Mouse (Mus musculus) kidney, embryonic 15.5 days (tissue): ENCODE data around the gene Ocel1. TPM values are rescaled to one million over a fixed set of nuclear protein-coding genes. Genes with fewer than 3 reads are reported as not detected.
A peak's percentile ranks its signal among the peaks of the same experiment; 100 is the strongest.

Experiments used
- ATAC-seq: fragments of 200-750 bp; cut with Nextera tagmentation; replicated peaks from 2 replicates; pipeline ENCODE4 v1.8.0; 2017; ENCODE audit warnings: moderate TSS enrichment; ENCODE audit not compliant: low FRiP score
- H3K27ac ChIP-seq: fragments of 300-500 bp; sonication (generic); 2 replicates; pipeline ENCODE4 v1.5.1; 2015; ENCODE audit warnings: mild to moderate bottlenecking, inconsistent platforms
- H3K27me3 ChIP-seq: fragments of 300-500 bp; sonication (generic); 2 replicates; pipeline ENCODE4 v1.6.1; 2015; ENCODE audit warnings: inconsistent platforms
- H3K36me3 ChIP-seq: fragments of 300-500 bp; sonication (generic); 2 replicates; pipeline ENCODE4 v1.6.1; 2015; ENCODE audit warnings: inconsistent platforms
- H3K4me1 ChIP-seq: fragments of 300-500 bp; sonication (generic); 2 replicates; pipeline ENCODE4 v1.6.1; 2015; ENCODE audit warnings: inconsistent platforms
- H3K4me2 ChIP-seq: fragments of 300-500 bp; sonication (generic); 2 replicates; pipeline ENCODE4 v1.6.1; 2015; ENCODE audit warnings: moderate library complexity, mild to moderate bottlenecking, inconsistent platforms
- H3K4me3 ChIP-seq: fragments of 300-500 bp; sonication (generic); replicated peaks from 2 replicates; pipeline ENCODE4 v1.5.1; 2015; ENCODE audit warnings: mild to moderate bottlenecking, inconsistent platforms
- H3K9ac ChIP-seq: fragments of 300-500 bp; sonication (generic); 2 replicates; pipeline ENCODE4 v1.6.1; 2015; ENCODE audit warnings: mild to moderate bottlenecking, inconsistent platforms
- H3K9me3 ChIP-seq: fragments of 300-500 bp; sonication (generic); replicated peaks from 2 replicates; pipeline ENCODE4 v1.6.1; 2016; ENCODE audit warnings: inconsistent platforms
- WGBS: fragments of 180-500 bp; shearing (Covaris S2); methylation state at CpG from one replicate; pipeline ENCODE4 v1.1.7; 2015; ENCODE audit warnings: mixed read lengths; 5-methylcytosine and 5-hydroxymethylcytosine counted together
- polyA plus RNA-seq: library from polyadenylated mRNA; unstranded; fragments of >200 nt; fragmentation: Nextera tagmentation; extraction: Ambion mirVana; gene quantifications from 2 replicates; pipeline ENCODE4 v1.2.1, GENCODE M21; 2015

Ocel1 gene
- polyA plus RNA-seq, 1 experiment from 2014 or later: 7.1 TPM

- peak within 1 kb of the TSS; percentile 74 for H3K9ac ChIP-seq
- H3K4me3 ChIP-seq: peak within 1 kb of the TSS; percentile 67
- ATAC-seq: peak; percentile 96
- no peaks in the 10 kb centered on the region for H3K27me3 ChIP-seq
- H3K36me3 ChIP-seq: peaks cover 29% of the 10 kb centered on the region
- H3K9me3 ChIP-seq: no peaks in the 10 kb centered on the region
- peaks cover 25% of the 10 kb centered on the region for H3K4me1 ChIP-seq
- H3K4me2 ChIP-seq: peak within 1 kb of the TSS; percentile 78
- H3K27ac ChIP-seq: peak within 1 kb of the TSS; percentile 84
- WGBS: under 1% methylated on average over 34 of the region's 34 CpGs
Measured at GRCm38 (mm10) chr8:71396639-71397305, 25.7 kb downstream of the Ocel1 start, which contains the start of gene Babam1. Gene Babam1 (plus strand): TSS chr8:71396861.

GRCm38 (mm10) chr8:71397701-71398100, 26.6 kb downstream of the Ocel1 start:
- H3K9ac ChIP-seq: peak overlapping the region; percentile 74; the same call in 1 of the 2 replicates
- no peak overlapping the region for H3K27ac ChIP-seq
- no peak for ATAC-seq
- no peaks in the 10 kb centered on the region for H3K9me3 ChIP-seq
- peaks cover 23% of the 10 kb centered on the region for H3K4me1 ChIP-seq
- WGBS: 87% methylated on average over 12 of the region's 12 CpGs
- peaks cover 29% of the 10 kb centered on the region for H3K36me3 ChIP-seq
- H3K27me3 ChIP-seq: no peaks in the 10 kb centered on the region
- peak overlapping the region; percentile 78 for H3K4me2 ChIP-seq
- H3K4me3 ChIP-seq: peak overlapping the region; percentile 67

GRCm38 (mm10) chr8:71400826-71401225, 29.7 kb downstream of the Ocel1 start:
- 96% methylated on average over 2 of the region's 2 CpGs for WGBS
- Histone ChIP-seq H3K4me2 (no peak overlapping the region), H3K9me3 (no peaks in the 10 kb centered on the region), H3K27ac (no peak overlapping the region), H3K4me3 (no peak overlapping the region), H3K4me1 (peaks cover 23% of the 10 kb centered on the region), H3K27me3 (no peaks in the 10 kb centered on the region), H3K9ac (no peak overlapping the region), H3K36me3 (peaks cover 29% of the 10 kb centered on the region)
- no peak for ATAC-seq

DNA sequence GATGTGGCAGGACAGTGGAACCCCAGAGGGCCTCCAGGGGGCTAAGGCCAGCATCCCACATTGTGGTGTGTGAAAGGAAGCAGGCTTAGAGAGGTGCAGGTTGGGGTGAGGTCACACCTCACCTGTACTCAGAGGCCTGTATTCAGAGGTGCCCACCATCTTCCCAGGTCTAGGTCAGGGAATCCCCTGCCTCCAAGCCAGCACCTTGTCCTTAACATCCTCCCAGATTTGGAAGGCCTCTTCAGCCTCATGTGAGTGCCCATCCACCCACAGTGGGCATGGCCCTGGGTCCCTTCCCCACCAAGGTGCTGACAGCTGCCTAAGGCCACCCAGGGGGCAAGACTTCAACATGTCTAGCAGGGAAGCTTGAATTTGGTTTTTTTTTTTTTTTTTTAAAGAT, 30.4 kb downstream of the Ocel1 start:
- Histone ChIP-seq H3K4me3 (no peak overlapping the region), H3K36me3 (peaks cover 29% of the 10 kb centered on the region), H3K9me3 (no peaks in the 10 kb centered on the region), H3K4me1 (peaks cover 24% of the 10 kb centered on the region), H3K9ac (no peak overlapping the region), H3K27me3 (no peaks in the 10 kb centered on the region), H3K27ac (no peak overlapping the region), H3K4me2 (no peak overlapping the region)
- no peak for ATAC-seq

- Histone ChIP-seq H3K4me1 (peaks cover 30% of the 10 kb centered on the region), H3K4me3 (no peak overlapping the region), H3K27ac (no peak overlapping the region), H3K9ac (no peak overlapping the region), H3K4me2 (no peak overlapping the region), H3K9me3 (no peaks in the 10 kb centered on the region), H3K36me3 (peaks cover 33% of the 10 kb centered on the region), H3K27me3 (no peaks in the 10 kb centered on the region)
- ATAC-seq: no peak
- WGBS: 86% methylated on average over 9 of the region's 9 CpGs
Measured at GRCm38 (mm10) chr8:71402446-71402964, 31.4 kb downstream of the Ocel1 start.

DNA sequence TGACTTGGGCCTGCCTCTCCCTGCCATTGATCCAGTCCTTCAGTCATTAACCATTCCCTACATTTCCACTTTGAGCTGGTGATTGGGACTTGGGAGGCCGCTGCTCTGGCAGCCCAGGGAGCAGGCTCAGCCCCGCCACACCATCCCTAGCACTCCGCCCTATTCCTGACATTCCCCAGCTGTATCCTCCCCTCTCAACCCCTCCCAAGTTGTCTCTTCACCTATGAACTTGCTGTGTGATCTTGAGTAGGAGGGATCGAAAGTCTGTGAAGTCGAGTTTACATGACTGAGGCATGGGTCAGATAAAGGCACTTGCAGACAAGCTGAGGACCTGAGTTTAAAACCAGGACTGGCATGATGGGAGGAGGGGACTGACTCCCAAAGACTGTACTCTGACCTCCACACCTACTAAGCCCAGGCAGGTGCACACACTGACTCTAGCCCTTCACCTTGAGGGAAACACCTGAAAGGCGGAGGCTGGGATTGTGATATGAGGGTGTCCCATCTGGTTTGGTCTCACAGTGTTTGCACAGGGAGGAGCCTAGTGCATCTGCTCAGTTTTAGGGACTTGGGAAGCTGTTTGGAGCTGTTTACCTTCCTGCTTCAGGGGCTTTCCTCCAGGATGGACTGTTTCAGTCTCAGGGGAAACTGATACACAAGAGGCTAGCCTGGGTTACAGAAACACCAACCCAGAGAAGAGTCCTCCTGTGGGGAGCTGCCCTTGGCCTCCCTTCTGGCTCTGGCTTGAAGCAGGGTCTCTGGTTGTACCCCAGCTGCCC, 32.2 kb downstream of the Ocel1 start:
- H3K36me3 ChIP-seq: peaks cover 38% of the 10 kb centered on the region
- WGBS: 69% methylated on average over 6 of the region's 6 CpGs
- H3K4me3 ChIP-seq: no peak overlapping the region
- no peak overlapping the region for H3K4me2 ChIP-seq
- ATAC-seq: no peak
- H3K27me3 ChIP-seq: no peaks in the 10 kb centered on the region
- no peak overlapping the region for H3K9ac ChIP-seq
- H3K4me1 ChIP-seq: peaks cover 30% of the 10 kb centered on the region
- H3K9me3 ChIP-seq: no peaks in the 10 kb centered on the region
- no peak overlapping the region for H3K27ac ChIP-seq

DNA sequence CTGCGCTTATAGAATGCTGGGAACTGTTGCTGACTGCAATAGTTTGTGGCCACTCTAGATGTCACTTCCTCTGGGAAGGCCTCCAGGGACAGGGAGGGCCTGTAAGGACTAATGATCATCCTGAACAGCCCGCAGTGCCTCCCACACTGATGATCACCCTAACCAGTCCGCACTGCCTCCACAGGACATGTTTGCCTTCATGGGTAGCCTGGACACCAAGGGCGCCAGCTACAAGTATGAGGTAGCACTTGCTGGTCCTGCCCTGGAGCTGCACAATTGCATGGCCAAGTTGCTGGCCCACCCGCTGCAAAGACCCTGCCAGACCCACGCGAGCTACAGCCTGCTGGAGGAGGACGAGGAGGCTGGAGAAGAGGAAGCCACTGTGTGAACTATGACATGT, 32.9 kb downstream of the Ocel1 start:
- Histone ChIP-seq H3K27ac (no peak overlapping the region), H3K4me2 (no peak overlapping the region)
- 88% methylated on average over 8 of the region's 8 CpGs for WGBS

GRCm38 (mm10) chr8:71404951-71405351, 33.9 kb downstream of the Ocel1 start:
- peaks cover 32% of the 10 kb centered on the region for H3K4me1 ChIP-seq
- ATAC-seq: no peak
- WGBS: 66% methylated on average over 9 of the region's 9 CpGs
- H3K4me2 ChIP-seq: peak overlapping the region; percentile 92
- H3K36me3 ChIP-seq: peaks cover 39% of the 10 kb centered on the region
- H3K9me3 ChIP-seq: no peaks in the 10 kb centered on the region
- no peaks in the 10 kb centered on the region for H3K27me3 ChIP-seq
- peak overlapping the region; percentile 71 for H3K4me3 ChIP-seq
- H3K9ac ChIP-seq: no peak overlapping the region
- peak overlapping the region; percentile 80 for H3K27ac ChIP-seq

More for the DNA sequence above, 32.9 kb downstream of the Ocel1 start:
- no peaks in the 10 kb centered on the region for H3K27me3 ChIP-seq
- H3K9me3 ChIP-seq: no peaks in the 10 kb centered on the region
- H3K4me3 ChIP-seq: no peak overlapping the region
- H3K9ac ChIP-seq: no peak overlapping the region
- H3K36me3 ChIP-seq: peaks cover 38% of the 10 kb centered on the region
- H3K4me1 ChIP-seq: peaks cover 32% of the 10 kb centered on the region
- ATAC-seq: no peak

- H3K4me1 ChIP-seq: peaks cover 32% of the 10 kb centered on the region
- no peaks in the 10 kb centered on the region for H3K27me3 ChIP-seq
- peak within 1 kb of the TSS; percentile 71 for H3K4me3 ChIP-seq
- H3K36me3 ChIP-seq: peaks cover 39% of the 10 kb centered on the region
- peak within 1 kb of the TSS; percentile 92 for H3K4me2 ChIP-seq
- no peaks in the 10 kb centered on the region for H3K9me3 ChIP-seq
- peak; percentile 89 for ATAC-seq
- 17% methylated on average over 33 of the region's 33 CpGs for WGBS
- peak within 1 kb of the TSS; percentile 80 for H3K27ac ChIP-seq
- H3K9ac ChIP-seq: peak within 1 kb of the TSS; percentile 65
Measured at GRCm38 (mm10) chr8:71405401-71406098, 34.5 kb downstream of the Ocel1 start, which contains the start of gene Ankle1. Gene Ankle1 (plus strand): TSS chr8:71406010.

DNA sequence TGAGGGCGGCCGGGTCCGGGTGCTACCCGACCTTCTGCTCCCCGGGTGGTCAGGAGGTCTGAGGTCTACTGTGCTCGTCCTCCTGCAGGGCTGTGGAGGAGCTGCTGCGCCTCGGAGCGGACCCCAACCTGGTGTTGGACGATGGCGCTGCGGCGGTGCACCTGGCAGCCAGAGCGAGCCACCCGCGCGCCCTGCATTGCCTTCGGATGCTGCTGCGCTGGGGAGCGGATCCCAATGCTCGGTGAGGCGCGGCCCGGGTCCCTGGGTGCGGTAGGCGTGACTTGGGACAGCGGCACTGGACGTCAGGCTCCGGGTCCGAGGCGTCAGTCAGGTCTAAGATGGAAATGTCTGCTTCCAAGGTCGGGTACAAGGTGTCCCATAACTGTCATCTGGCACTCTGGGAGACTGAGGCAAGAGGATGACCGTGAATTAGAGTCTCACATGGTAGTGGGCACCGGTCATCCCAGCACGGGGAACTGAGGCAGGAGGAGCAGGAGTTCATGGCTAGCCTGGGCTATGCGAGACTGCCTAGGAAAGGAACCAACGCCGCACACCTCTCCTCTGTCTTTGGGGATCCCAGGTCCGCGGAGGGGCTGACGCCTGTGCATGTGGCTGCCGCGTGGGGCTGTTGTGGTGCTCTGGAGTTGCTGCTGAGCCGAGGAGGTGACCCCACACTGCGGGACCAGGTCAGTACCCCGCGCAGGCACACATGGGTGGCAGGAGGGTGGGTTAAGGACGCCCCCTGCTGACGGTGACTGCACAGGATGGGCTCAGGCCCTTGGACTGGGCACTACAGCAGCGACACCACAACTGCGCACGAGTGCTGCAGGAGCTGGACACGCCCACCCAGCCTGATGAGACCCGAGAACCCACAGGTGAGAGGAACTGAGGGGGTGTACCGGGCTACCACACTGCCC, 35.3 kb downstream of the Ocel1 start:
- Histone ChIP-seq H3K4me2 (peak overlapping the region; percentile 92), H3K27ac (peak overlapping the region; percentile 72)
- under 1% methylated on average over 55 of the region's 55 CpGs for WGBS

GRCm38 (mm10) chr8:71407441-71407840, 36.3 kb downstream of the Ocel1 start:
- no peak overlapping the region for H3K9ac ChIP-seq
- WGBS: 92% methylated on average over 14 of the region's 14 CpGs
- H3K4me2 ChIP-seq: peak overlapping the region; percentile 92
- no peak overlapping the region for H3K27ac ChIP-seq
- ATAC-seq: no peak
- H3K9me3 ChIP-seq: no peaks in the 10 kb centered on the region
- peaks cover 34% of the 10 kb centered on the region for H3K36me3 ChIP-seq
- peak overlapping the region; percentile 71 for H3K4me3 ChIP-seq
- no peaks in the 10 kb centered on the region for H3K27me3 ChIP-seq
- peaks cover 40% of the 10 kb centered on the region for H3K4me1 ChIP-seq

More for the DNA sequence above, 35.3 kb downstream of the Ocel1 start:
- Histone ChIP-seq H3K36me3 (peaks cover 34% of the 10 kb centered on the region), H3K4me1 (peaks cover 33% of the 10 kb centered on the region), H3K9me3 (no peaks in the 10 kb centered on the region), H3K9ac (peak overlapping the region; percentile 65), H3K4me3 (peak overlapping the region; percentile 71), H3K27me3 (no peaks in the 10 kb centered on the region)
- peak; percentile 88 for ATAC-seq
